Mouse (Mus musculus) retina, embryonic 14.5 days (tissue): ENCODE results near the gene Mpig6b.

Experiments
- DNase-seq: peaks from one replicate; pipeline ENCODE4 v3.0.0-alpha.2; 2015; ENCODE audit warnings: low spot score

Mpig6b gene

GRCm38 (mm10) chr17:35016791-35017705 lies 48.9 kb downstream of the Mpig6b start:
- DNase-seq, result no peak

GRCm38 (mm10) chr17:35016376-35016775 lies 49.6 kb downstream of the Mpig6b start, which contains the start of gene Vwa7:
Gene Vwa7, plus strand, starts transcription at chr17:35016579.
- no peak for DNase-seq

- DNase-seq, result no peak
These were observed 50.7 kb downstream of the Mpig6b start for GRCm38 (mm10) chr17:35015296-35015695.

GRCm38 (mm10) chr17:35013221-35013620 lies 52.8 kb downstream of the Mpig6b start:
- no peak for DNase-seq
